Mouse (Mus musculus) megakaryocyte, adult 5-6 weeks (primary cell): ENCODE data around the gene Ubl7. TPM values are rescaled to one million over a fixed set of nuclear protein-coding genes. Genes with fewer than 3 reads are reported as not detected.

ENCODE experiments used
- ATAC-seq: 2 replicates; pipeline ENCODE4 v1.8.0; 2016; ENCODE audit warnings: mild to moderate bottlenecking, inconsistent platforms; ENCODE audit not compliant: poor library complexity, severe bottlenecking
- total RNA-seq, 2 experiments: library from RNA; stranded (forward) in 1 of 2; stranded (reverse) in 1 of 2; fragments of 153-499, 151-499 nt in 1 of 2; fragments of 221-1000, 200-1000 nt in 1 of 2; gene quantifications; 2 replicates each; pipeline versions ENCODE4 v1.2.3 to v1.2.4; 2015 to 2017

The Ubl7 gene
- total RNA-seq, 2 experiments from 2014 or later, result 27.7 to 95.7 TPM

DNA sequence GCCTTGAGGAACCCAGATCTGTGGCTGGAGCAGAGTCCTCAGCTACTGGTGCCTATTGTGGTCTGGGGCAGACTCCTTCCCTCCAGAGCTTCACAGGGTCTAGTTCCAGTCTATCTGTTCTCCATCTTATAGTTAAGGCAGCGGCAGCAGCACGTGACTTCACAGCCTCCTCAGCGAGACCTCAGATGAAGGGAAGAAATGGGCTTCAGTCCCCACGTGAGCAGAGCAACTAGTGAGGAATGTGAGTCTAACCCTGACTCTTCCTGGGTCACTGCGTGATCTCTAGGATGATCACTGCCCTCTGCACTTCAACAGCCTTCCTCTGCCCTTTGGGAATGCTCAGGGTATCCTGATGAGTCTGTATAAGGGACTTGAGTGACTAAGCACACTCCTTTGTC lies 53.2 kb downstream of the Ubl7 start:
- no peak for ATAC-seq

DNA sequence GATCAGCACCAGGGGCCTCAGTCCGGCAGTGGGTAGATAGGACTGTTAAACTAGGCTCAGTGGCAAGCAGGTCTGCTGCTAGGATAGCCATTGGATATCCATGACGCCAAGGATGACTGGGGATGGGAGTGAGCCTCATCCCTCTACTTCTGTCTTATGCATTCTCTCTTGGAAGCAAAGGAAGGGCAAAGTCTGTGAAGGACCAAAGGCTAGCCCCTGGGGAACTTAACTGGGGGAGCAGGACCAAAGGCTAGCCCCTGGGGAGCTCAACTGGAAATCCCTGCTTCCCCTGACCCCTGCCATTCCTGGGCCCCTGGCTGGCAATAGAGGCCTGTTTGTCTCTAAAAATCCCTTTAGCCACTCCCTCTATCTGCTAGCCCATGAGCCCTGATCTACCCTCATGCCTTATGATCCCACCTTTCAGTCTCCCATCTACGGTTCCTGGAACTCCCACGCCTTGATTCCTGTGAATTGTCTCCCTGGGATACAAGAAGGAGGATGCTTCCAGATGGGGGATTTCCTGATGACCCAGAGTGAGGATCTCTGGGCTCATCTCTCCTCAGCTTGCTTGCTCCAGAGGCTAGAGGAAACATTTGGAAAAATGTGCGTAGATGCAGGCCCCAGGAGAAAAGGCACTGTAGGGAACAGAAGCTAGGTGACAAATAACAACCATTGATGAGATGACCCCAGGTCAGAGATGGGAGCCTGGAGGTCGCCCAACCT lies 53.9 kb downstream of the Ubl7 start:
- ATAC-seq, result no peak

DNA sequence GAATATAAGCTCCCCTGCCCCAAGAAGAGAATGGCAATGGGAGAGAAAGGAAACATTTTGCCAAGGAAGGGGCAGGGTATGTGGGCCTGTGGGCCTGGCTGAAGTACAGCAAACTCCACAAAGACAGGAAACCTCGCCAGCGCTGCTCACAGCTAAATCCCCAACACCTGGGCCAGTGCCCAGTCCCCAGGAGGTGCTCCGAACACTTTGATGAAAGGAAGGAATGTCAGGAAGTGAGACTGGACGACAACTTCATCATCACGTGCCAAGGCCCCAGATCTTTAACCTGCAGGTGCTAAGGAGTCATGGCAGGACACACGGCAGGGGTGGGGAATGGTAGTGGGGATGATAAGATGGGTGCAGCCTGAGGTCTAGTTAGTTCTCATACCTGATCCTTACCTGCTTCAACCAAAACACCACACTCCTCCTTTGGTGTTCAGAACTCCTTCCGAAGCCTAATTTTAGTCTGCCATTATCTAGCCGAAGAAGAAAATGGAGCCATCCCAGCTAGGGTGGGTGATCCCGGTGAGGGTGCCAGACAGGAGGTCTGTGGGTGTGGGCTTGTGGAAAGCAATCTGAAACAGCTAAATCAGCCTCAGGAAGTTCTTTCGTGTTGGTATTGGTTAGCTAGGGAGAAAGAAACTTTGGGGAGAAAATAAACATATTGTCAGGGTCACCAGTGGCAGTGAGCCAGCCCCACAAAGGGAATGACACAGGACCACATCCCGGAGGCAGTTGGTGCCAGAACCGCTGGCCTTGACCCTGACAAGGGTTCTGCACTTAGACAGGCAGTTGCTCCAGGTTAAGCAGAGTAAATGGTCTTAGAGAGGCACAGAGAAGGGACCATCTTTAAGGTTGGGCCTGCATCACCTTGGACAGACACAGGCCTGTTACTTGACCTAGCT lies 54.8 kb downstream of the Ubl7 start:
- ATAC-seq, result no peak

DNA sequence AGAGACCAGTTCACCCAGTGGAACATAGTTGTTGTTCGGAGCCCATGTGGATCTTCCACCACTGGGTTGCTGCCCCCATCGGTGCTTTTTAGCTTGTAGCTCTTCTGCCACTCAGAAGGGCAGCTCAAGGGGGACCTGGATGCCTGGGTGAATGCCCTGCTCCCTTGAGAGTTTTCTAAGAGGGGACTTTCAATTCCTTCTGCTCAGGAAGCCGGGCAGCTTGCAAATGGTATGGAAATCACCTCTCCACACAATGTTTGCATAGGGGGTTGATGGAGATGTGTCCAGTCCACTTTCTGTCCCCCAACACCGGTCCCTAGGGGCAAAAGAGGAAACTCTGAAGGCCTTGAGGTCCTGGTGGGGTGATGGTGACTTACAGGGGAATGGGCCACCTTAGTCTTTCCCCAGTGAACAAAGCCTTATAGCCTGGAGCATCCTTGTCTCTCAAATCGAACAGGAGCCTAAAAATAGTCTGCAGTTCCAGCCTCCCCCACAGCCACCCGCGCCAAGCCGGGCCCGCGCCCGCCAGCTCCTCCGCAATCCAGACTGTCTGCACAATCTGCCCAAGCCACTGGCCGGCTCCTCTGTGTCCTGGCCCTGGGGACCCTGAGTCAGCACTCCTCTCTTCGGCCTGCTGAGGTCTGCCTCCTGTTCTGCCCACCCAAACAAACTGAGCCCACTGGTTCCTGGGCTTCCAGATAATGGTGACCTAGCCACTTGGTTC lies 56.6 kb downstream of the Ubl7 start:
- ATAC-seq, result no peak

DNA sequence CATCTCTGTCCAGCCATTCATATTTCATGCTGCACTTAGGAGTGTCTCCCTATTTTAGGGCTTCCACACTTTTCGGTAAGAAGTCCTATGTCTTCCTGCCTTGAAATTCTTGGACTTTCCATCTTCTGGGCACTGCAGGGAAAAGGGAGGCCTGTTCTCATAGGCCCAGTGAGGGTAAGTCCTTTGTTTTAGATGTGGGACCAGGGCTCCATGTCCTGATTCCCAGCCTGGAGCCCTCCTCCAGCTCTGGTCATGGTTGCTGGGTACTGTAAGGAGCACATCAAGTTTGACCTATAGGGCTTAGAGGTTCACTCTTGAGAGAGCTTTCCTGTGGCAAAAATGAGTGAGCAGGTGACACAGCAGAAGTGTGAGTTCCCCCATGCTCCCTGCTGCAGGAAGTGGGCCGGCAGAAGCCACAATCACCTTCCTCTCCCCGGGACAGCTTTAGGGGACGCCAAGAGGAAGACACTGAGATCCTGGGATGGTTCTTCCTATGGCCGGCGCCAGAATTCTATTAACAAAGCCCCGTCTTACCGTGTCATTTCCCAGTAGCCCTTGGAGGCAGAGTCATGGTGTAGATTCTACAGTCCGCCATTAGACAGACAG lies 57.5 kb downstream of the Ubl7 start:
- peak; percentile 60 for ATAC-seq

DNA sequence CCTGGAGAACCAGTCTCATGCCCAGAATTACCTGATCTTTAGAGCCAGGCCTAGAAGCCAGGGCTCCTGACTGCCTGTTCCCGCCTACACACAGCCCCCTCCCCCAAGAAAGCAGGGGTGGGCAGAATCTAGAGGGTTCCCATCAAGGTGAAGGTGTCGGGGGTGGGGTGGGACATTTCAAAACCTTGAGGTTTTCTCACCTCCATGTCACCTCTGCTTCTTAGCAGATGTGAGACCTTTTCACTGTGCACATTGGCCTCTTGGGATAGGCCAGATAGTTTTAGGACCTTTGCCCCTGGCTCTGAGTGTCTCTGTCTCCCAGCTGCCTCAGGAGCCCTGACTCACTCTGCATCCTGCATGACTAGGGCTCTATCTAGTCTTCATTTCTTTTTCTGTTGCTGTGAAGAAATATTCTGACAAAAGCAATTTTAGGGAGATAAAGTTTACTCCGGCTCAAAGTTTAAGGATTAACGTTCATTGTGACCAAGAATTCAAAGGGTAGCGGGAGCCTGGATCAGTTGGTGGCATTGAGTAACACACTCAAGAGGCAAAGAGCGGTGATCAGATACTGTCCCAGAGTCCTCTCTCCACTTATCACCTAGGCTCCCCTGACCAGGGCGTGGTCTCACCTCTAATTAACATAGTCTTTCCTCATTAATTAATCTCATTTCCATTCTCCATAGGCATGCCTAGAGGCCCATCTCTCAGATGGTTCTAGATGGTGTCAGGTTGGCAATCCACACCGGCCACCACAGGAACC lies 58.2 kb downstream of the Ubl7 start:
- ATAC-seq, result no peak

DNA sequence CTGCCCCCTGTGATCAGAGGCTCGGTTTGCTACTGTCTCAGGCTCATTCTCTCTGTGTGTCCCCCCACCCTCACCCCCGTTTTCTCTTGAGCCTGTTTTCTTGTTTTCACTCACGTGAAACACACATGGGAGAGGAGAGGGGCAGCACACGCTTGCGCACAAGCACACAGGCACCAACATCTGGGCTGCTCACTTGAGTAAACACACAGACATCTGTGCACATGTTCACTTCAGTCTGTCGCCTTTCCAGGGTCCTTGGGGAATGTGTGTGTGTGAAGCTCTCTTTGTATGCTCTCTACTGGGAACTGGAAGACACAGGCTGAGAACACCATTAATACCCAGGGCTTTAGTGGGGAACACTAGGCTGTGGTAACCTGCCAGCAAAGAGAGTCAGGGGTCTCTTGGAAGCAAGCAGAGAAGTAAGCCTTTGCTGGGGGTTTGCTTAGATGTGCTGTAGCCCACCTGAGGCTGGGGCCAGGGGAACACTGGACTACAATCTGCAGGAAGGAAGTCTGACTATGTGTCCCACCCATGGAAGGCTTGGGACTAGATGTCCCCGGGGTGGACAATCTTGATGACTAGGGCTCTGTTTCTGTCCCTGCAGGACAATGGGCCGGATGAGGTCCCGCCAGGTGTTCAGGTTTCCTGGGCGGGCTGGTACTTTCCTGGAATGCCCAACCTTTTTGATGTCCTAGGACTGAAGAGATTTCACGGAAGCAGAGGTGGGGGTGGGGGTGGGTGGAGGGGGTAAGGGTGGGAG lies 59.1 kb downstream of the Ubl7 start:
- no peak for ATAC-seq

DNA sequence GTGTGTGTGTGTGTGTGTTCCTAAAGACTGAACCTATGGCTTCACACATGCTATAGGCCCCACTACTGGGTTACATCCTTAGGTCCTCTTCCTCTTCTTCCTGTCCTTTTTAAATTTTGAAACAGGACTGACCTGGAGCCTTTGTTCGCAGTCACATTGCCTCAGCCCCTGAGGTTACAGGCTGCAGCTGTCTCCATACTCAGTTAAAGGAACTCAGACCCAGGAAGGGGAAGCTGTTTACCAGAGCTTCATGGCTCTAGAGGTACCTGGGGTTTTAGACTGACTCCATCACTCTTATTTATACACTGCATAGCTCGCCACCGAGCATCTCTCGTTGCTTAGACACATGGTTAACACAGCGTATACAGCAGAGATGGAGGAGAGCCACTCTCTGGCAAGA lies 60.6 kb downstream of the Ubl7 start:
- ATAC-seq, result peak; percentile 80

DNA sequence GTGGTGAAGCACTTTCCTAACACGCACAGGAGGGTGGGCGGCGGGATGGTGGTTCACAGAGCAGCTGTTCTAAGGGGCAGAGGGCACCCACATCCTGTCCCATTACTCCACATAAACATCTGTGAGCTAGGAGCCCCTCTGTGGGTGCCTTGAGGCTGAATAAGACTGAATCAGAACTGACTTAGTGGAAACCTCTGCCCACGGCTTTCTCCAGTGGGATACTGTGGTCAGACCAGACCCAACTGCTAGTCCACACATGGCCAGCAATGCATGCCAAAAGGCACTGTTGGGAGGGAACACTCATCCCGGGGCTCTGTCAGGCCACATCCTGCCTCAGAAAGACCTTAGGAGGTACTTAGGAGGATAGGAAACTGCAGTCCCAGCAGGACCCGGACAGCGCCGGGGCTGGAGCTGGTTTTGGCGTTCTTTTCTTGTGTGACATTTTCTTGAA lies 61.4 kb downstream of the Ubl7 start:
- ATAC-seq, result no peak

DNA sequence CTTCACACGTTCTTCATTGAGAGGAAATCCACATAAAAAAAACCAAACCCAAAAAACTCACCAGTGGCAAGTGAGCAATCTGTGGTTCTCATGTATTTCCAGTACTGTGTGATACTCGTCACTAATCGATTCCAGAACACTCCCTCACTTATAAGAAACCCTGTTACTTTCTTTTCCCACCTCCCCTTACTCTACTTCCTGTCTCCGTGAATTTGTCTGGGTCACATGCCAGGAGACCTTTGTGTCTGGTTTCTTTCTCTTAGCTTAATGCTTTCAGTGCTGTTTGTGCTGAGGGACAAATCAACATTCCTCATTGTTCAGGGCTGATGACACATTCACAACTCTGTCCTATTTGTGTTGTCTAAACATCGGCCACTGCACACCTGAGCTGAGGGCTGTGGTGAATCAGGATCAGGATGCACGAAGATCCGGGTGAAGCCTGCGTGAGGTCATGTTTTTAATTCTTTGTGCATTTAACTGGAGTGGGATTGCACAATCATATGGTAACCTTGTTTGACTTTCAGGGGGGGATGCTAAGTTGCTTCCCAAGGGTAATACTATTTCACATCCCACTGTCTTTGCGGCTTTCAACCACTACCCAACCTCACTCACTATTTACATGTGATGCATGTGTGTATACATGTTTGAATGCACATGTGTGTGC lies 62.1 kb downstream of the Ubl7 start:
- ATAC-seq, result no peak

DNA sequence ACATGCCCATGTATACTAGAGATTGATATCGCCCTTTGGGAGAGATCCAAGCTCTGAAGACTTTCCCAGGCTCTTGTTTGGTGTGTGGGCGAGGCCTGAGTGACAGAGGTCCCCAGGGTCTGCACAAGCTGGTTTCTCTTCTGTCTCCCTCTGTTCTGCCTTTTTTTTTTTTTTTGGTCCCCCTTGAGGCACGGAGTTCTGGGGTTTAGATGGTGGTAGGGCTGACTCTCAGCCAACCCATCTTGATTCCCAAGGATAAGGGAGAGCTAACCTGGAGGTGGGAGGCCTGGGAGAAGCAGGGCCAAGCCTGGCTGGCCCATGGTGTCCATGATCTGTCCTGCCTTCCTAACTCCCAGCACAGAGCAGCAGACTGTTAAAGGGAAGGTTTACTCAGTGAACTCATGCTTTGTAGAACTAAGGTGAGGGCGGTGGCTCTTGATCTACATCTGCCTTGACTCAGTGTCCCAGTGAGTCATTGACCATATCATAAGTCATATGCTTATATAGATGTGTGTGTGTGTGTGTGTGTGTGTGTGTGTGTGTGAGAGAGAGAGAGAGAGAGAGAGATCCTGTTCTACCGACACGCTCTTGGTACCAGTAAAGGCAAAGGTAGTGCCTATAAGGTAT lies 62.8 kb downstream of the Ubl7 start:
- ATAC-seq, result no peak

DNA sequence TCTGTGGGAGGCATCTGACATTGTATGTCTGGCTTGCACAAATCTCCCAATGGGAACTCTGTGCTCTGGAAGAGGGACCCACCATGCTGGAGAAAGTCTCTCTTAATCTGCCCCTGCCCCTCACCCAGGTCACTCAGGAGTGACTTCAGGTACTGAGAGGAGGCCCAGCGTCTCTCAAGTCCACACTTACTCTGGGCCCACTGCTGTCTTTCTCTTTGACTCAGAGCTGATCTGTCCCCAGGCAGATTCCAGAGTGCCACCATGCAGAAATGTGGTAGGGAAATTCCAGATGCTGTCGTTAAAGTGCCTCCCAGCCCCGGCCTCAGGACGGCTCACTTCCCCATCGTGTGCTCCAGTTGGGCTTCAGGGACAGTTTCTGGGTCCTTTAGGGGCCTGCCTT lies 63.4 kb downstream of the Ubl7 start:
- no peak for ATAC-seq

DNA sequence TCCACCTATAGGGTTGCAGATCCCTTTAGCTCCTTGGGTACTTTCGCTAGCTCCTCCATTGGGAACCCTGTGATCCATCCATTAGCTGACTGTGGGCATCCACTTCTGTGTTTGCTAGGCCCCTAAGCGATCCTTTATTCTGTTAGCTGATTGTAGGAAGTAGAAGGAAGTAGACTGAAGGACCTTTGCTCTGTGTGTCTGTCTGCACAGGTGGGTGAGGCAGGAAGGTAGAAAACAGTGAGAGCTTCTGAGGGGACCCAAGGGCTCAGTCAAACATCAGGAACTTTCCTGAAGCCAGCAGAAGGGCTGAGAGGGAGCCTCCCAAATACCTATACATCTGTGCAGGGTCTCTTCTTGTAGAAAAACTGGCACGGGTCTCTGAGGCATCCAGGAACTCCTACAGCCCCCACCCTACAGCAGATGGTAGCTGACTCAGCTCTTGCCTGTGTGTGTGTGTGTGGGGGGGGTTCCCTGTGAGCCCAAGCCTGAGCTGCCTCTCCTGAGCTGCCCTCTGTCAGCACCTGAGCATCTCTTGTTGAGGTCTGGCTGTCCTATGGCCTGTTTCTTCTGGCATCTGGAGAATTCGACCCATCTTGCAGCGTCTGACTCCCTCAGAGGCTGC lies 64.5 kb downstream of the Ubl7 start:
- ATAC-seq, result no peak

DNA sequence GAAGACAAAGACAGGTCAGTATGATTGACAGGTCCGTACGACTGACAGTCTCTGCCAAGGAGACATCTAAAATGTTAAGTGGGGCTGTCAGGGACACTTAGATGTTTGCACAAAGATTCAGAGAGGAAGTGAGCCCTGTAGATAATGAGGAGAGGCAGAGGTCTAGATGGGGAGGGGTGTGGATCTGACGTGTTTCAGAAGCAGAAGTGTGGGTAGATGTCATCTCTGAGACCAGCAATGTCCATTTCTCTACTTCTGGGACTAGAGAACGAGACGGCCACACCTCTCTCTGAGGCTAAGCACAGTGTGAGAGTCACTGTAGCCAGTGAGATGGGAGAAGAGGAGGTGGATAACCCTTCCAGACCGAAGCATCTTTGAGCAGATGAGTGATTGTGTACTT lies 67.2 kb downstream of the Ubl7 start:
- peak; percentile 93 for ATAC-seq

DNA sequence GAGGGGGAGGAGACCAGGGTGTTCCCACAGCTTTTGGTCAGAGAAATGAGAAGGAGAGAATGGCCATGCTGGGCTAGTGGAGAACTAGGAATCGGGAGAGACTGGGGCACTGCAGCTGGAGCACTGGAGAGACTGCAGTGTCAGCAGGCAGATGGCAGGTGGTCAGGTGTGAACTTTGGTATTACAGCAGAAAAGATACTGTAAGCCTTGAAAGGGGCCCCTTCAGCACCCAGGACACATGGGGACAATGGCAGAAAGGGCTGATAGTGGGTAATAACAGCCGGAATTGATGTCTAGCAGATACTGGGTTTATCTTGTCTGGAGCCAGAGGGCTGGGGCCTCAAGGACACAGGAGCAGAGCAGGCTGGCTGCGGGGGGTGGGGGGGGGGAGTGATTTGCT lies 68.1 kb downstream of the Ubl7 start:
- no peak for ATAC-seq
